18 mouse cellular contexts compared by ENCODE assay signal in genomic region chr8:8457536-8457935, GRCm38 (mm10).
A peak's percentile ranks its signal among the peaks of the same experiment; 100 is the strongest.
DNase-seq lines count a peak whose midpoint lies in the region; ATAC-seq lines count a peak whose summit lies in the region.
"Had no signal": no experiment of that assay in that cellular context is flagged by ENCODE, and none has a peak within 500 bp of the region (broad histone marks: within the 10 kb centered on the region; RNA-seq: fewer than 3 reads in every experiment).

No protein-coding gene starts in this region.

- no peak overlapping the region for H3K4me2 ChIP-seq in embryonic facial prominence, embryonic 14.5 days (ENCODE audit: low read depth, low read length)
- peak overlapping the region; percentile 36 for H3K4me2 ChIP-seq in heart, embryonic 13.5 days
- H3K4me2 ChIP-seq: forebrain, embryonic 12.5 days; hindbrain, embryonic 15.5 days had no signal

- H3K4me3 ChIP-seq in embryonic facial prominence, embryonic 14.5 days (ENCODE audit: low read depth, low read length), result no peak overlapping the region
- H3K4me3 ChIP-seq in embryonic facial prominence, embryonic 10.5 days, result no peak overlapping the region
- H3K4me3 ChIP-seq in heart, embryonic 13.5 days, result no peak overlapping the region
- H3K4me3 ChIP-seq: forebrain, embryonic 12.5 days; hindbrain, embryonic 15.5 days had no signal

- no peaks in the 10 kb centered on the region for H3K36me3 ChIP-seq in embryonic facial prominence, embryonic 14.5 days (ENCODE audit: control insufficient read depth, insufficient read depth, low read length)
- no peaks in the 10 kb centered on the region for H3K36me3 ChIP-seq in embryonic facial prominence, embryonic 10.5 days (replicated peaks)
- no peaks in the 10 kb centered on the region for H3K36me3 ChIP-seq in heart, embryonic 13.5 days
- H3K36me3 ChIP-seq: forebrain, embryonic 12.5 days; G1E; hindbrain, embryonic 15.5 days had no signal

- no peaks in the 10 kb centered on the region for H3K27me3 ChIP-seq in embryonic facial prominence, embryonic 14.5 days (replicated peaks; ENCODE audit: control insufficient read depth, insufficient read depth, low read length)
- no peaks in the 10 kb centered on the region for H3K27me3 ChIP-seq in embryonic facial prominence, embryonic 10.5 days (replicated peaks; ENCODE audit: low read depth, poor library complexity, severe bottlenecking)
- H3K27me3 ChIP-seq in heart, embryonic 13.5 days (replicated peaks), result no peaks in the 10 kb centered on the region
- H3K27me3 ChIP-seq: forebrain, embryonic 12.5 days; hindbrain, embryonic 15.5 days had no signal

- no peaks in the 10 kb centered on the region for H3K4me1 ChIP-seq in embryonic facial prominence, embryonic 14.5 days (ENCODE audit: control insufficient read depth, insufficient read depth, low read length)
- H3K4me1 ChIP-seq in embryonic facial prominence, embryonic 10.5 days, result no peaks in the 10 kb centered on the region
- H3K4me1 ChIP-seq in heart, embryonic 13.5 days, result peaks cover 15% of the 10 kb centered on the region
- H3K4me1 ChIP-seq: forebrain, embryonic 12.5 days; hindbrain, embryonic 15.5 days had no signal

- no peak overlapping the region for H3K27ac ChIP-seq in embryonic facial prominence, embryonic 14.5 days (replicated peaks; ENCODE audit: low read depth, low read length)
- no peak overlapping the region for H3K27ac ChIP-seq in embryonic facial prominence, embryonic 10.5 days (replicated peaks)
- H3K27ac ChIP-seq in heart, embryonic 13.5 days (replicated peaks), result peak overlapping the region; percentile 24; the same call in 1 of the 2 replicates
- H3K27ac ChIP-seq: forebrain, embryonic 12.5 days; hindbrain, embryonic 15.5 days had no signal

- DNase-seq in embryonic facial prominence, embryonic 14.5 days (ENCODE audit: low spot score), result peak; percentile 39
- no peak for DNase-seq in embryonic facial prominence, embryonic 10.5 days (ENCODE audit: low spot score)
- DNase-seq in heart, adult 18-20 months, result no peak
- peak; percentile 15 for DNase-seq in heart, postnatal 4 days
- DNase-seq in heart, postnatal 25 days (ENCODE audit: low spot score), result no peak
- peak; percentile 41 for DNase-seq in retina, postnatal 1 day
- no peak for DNase-seq in retina, embryonic 14.5 days (ENCODE audit: low spot score)
- DNase-seq: adrenal gland, adult 8-10 months; B cell, adult 2 months; cerebellum, adult 2 months; forebrain, postnatal 0 days; gastrocnemius, postnatal 14 days had no signal

- no peak overlapping the region for H3K9ac ChIP-seq in embryonic facial prominence, embryonic 14.5 days (ENCODE audit: low read depth, low read length)
- no peak overlapping the region for H3K9ac ChIP-seq in heart, embryonic 13.5 days
- H3K9ac ChIP-seq: forebrain, embryonic 12.5 days; forebrain, postnatal 0 days; hindbrain, embryonic 15.5 days had no signal

- H3K9me3 ChIP-seq in embryonic facial prominence, embryonic 14.5 days (ENCODE audit: control insufficient read depth, low read length), result no peaks in the 10 kb centered on the region
- H3K9me3 ChIP-seq in embryonic facial prominence, embryonic 10.5 days, result no peaks in the 10 kb centered on the region
- no peaks in the 10 kb centered on the region for H3K9me3 ChIP-seq in heart, embryonic 13.5 days
- H3K9me3 ChIP-seq: forebrain, embryonic 12.5 days; G1E; hindbrain, embryonic 15.5 days had no signal

- WGBS in embryonic facial prominence, embryonic 14.5 days, result 64% methylated on average over 5 of the region's 5 CpGs
- WGBS in embryonic facial prominence, embryonic 10.5 days, result 82% methylated on average over 5 of the region's 5 CpGs
- WGBS in heart, embryonic 13.5 days, result 29% methylated on average over 5 of the region's 5 CpGs

- intact Hi-C loops in heart, postnatal 25 days (cut with DNase I), result no loop called here

- peak; percentile 55; the same call in 1 of the 2 replicates for ATAC-seq in embryonic facial prominence, embryonic 14.5 days (ENCODE audit: low read depth)
- no peak for ATAC-seq in heart, embryonic 13.5 days (ENCODE audit: extremely low read depth, insufficient number of reproducible peaks, low FRiP score, low TSS enrichment)
- ATAC-seq: CD4-positive, CD25-positive, alpha-beta regulatory T cell, adult 4 months; forebrain, postnatal 0 days; intestine, embryonic 16.5 days had no signal

Comparison
In these comparisons a context has a peak if more than half of its experiments do, and no peak if none do; other contexts are left out.
1. DNase-seq: peak in embryonic facial prominence, embryonic 14.5 days (single experiment), heart, postnatal 4 days (single experiment) and retina, postnatal 1 day (single experiment); none in embryonic facial prominence, embryonic 10.5 days (single experiment), heart, adult 18-20 months (0 of 2), heart, postnatal 25 days (single experiment) and retina, embryonic 14.5 days (single experiment).